Mouse (Mus musculus): ENCODE data around the gene Inpp4b. TPM values are rescaled to one million over a fixed set of nuclear protein-coding genes. Genes with fewer than 3 reads are reported as not detected.
A peak's percentile ranks its signal among the peaks of the same experiment; 100 is the strongest.
"Not testable (repeated sequence)": the region's sequence is repeated elsewhere in the genome, so short reads cannot be mapped to it uniquely, and the experiment has no call there.

The Inpp4b gene
- polyA plus RNA-seq, 1 experiment from 2014 or later = 5.0 TPM

DNA sequence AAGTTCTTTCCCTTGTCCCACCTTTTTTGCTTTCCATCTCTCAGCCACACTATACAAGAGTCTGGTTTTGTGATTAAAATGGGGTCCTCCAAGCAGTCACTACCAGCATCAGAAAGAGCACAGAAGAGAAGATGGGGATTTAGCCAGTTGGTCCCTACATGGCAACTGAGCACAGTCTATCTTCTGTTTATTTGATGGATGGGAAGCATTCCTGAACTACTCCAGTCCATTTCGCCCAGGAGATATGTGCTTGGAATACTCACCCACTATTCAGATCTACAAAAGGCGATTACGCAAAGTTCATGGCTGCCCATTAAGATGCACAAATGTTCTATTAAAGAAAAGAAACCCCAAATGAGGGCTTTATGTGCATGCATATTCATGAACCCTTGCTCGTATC, 661.8 kb downstream of the Inpp4b start:
- Histone ChIP-seq H3K4me1 (no peaks in the 10 kb centered on the region), H3K27me3 (no peaks in the 10 kb centered on the region), H3K36me3 (no peaks in the 10 kb centered on the region), H3K27ac (replicated peaks) (no peak overlapping the region), H3K9me3 (no peaks in the 10 kb centered on the region), H3K4me3 (no peak overlapping the region), H3K4me2 (replicated peaks) (no peak overlapping the region), H3K9ac (replicated peaks) (no peak overlapping the region)
- WGBS = 87% methylated on average over 4 of the region's 4 CpGs
- ATAC-seq (ENCODE audit: low FRiP score, low read depth) = no peak

DNA sequence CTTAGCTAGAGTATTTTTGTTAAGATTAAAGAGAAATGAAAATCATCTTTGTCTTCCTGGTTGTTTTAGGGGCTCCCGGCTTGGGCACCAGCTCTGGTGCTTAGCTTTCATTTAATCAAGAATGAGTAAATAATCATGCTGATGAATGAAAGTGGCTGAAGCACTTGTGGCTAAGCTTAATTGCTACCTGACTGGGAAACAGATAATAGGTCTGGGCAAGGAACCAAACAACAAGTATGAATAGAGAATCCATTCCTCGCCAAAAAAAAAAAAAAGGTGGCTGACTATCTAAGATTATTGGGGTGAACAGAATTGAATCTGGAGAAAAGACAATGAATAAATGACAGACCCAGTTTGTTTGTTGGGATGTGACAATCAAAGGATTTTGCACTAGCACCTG, 663.1 kb downstream of the Inpp4b start:
- Histone ChIP-seq H3K27me3 (no peaks in the 10 kb centered on the region), H3K9me3 (no peaks in the 10 kb centered on the region), H3K27ac (replicated peaks) (no peak overlapping the region), H3K9ac (replicated peaks) (no peak overlapping the region), H3K36me3 (no peaks in the 10 kb centered on the region), H3K4me3 (no peak overlapping the region), H3K4me2 (replicated peaks) (no peak overlapping the region), H3K4me1 (no peaks in the 10 kb centered on the region)
- WGBS = 78% methylated on average over 2 of the region's 2 CpGs
- no peak for ATAC-seq (ENCODE audit: low FRiP score, low read depth)

DNA sequence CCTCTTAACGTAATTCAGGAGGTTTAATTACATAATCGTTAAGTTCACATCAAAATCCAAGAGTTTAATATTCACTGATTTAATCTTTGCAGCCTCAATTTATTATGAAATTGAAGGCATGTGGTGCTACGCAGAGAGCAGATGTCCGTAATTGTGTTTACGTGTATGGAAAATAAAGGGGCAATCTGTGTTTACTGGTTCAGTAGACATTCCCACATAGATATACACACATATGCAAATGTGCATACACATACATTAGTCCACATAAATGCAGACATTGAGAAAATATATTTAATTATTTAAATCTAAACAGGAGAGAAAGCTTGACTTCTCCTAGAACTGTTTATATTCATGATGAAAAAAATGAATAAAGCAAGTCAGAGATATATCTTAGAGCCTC, 675.4 kb downstream of the Inpp4b start:
- Histone ChIP-seq H3K9ac (replicated peaks) (no peak overlapping the region), H3K4me3 (no peak overlapping the region), H3K9me3 (no peaks in the 10 kb centered on the region), H3K4me1 (no peaks in the 10 kb centered on the region), H3K27me3 (no peaks in the 10 kb centered on the region), H3K27ac (replicated peaks) (no peak overlapping the region), H3K4me2 (replicated peaks) (no peak overlapping the region), H3K36me3 (no peaks in the 10 kb centered on the region)
- WGBS = 89% methylated on average over 5 of the region's 5 CpGs
- ATAC-seq (ENCODE audit: low FRiP score, low read depth) = no peak

DNA sequence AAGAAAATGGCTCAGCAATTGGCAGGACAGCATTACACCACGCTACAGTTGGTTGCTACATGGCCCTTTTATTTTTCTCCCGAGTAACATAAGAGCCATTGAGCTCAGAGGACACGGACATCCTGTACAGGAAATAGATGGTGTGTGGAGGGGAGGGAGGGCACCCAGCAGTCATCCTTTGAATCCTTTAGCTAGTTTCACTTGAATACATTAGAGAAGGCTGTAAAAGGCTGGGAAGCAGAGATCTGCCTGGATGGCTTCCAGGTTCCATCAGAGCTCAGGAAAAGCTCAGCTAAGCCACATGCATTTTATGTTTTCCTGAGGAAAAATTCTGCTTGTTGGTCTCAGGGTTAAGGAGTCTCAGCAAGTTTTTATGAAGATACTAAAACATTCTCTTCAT, 685.0 kb downstream of the Inpp4b start:
- ATAC-seq (ENCODE audit: low FRiP score, low read depth) = 0 out of 2 replicates have a peak, but pooled peaks have one; percentile 10
- Histone ChIP-seq H3K27ac (replicated peaks) (no peak overlapping the region), H3K4me1 (no peaks in the 10 kb centered on the region), H3K4me3 (no peak overlapping the region), H3K9ac (replicated peaks) (no peak overlapping the region), H3K27me3 (no peaks in the 10 kb centered on the region), H3K36me3 (no peaks in the 10 kb centered on the region), H3K4me2 (replicated peaks) (no peak overlapping the region), H3K9me3 (no peaks in the 10 kb centered on the region)
- WGBS = 71% methylated on average over 3 of the region's 3 CpGs

DNA sequence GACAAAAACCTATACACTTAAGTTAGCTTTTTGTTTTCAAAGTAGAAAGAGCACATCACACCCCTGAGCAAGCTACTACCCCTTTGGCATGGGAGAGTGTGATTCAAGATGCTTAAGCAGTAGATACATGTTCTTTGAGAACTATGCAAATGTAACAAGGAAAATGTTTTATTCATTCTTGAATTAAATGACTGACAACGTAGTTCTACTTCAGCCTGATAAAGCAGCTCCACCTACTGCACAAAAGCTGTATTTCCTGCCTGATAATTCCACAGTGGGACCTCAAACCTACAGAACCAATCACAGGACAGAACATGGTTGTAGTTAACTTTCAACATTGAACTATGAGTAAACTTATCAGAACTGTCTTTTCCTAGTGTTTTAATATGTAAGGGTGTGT, 686.5 kb downstream of the Inpp4b start:
- H3K9ac ChIP-seq (replicated peaks) = no peak overlapping the region
- no peaks in the 10 kb centered on the region for H3K27me3 ChIP-seq
- no peaks in the 10 kb centered on the region for H3K4me1 ChIP-seq
- no peak overlapping the region for H3K4me2 ChIP-seq (replicated peaks)
- no peaks in the 10 kb centered on the region for H3K9me3 ChIP-seq
- H3K4me3 ChIP-seq = no peak overlapping the region
- no peaks in the 10 kb centered on the region for H3K36me3 ChIP-seq
- H3K27ac ChIP-seq (replicated peaks) = no peak overlapping the region
- WGBS = 16% methylated on average over 1 of the region's 1 CpGs
- ATAC-seq (ENCODE audit: low FRiP score, low read depth) = no peak

GRCm38 (mm10) chr8:82032035-82032434, 689.7 kb downstream of the Inpp4b start:
- not testable (repeated sequence) for H3K4me1 ChIP-seq; H3K4me2 ChIP-seq (replicated peaks); H3K27me3 ChIP-seq; H3K4me3 ChIP-seq; H3K36me3 ChIP-seq; H3K27ac ChIP-seq (replicated peaks); H3K9me3 ChIP-seq; H3K9ac ChIP-seq (replicated peaks); ATAC-seq (ENCODE audit: low FRiP score, low read depth)

DNA sequence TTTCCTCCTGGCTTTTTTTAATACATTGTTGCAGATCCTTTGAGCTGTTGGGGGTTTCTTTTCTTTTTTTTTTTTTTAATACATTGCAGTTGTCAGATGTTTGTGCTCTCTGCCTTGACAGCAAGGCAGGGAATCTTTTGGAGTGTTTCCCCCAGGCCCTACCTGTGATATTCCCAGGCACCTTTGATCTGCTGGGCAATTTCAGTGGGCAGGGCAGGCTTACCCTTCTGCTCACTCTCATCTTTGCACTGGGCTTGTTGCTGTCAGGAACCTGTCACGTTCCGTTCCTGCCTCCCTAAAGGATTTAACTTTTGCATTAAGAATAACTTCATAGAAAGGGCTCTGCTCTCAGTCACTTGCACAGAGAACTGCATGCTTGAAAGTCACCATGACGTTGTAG, 711.7 kb downstream of the Inpp4b start:
- Histone ChIP-seq H3K4me1 (no peaks in the 10 kb centered on the region), H3K4me3 (no peak overlapping the region), H3K9ac (replicated peaks) (no peak overlapping the region), H3K9me3 (no peaks in the 10 kb centered on the region), H3K27ac (replicated peaks) (no peak overlapping the region), H3K36me3 (no peaks in the 10 kb centered on the region), H3K4me2 (replicated peaks) (no peak overlapping the region), H3K27me3 (no peaks in the 10 kb centered on the region)
- no peak for ATAC-seq (ENCODE audit: low FRiP score, low read depth)
- WGBS = 70% methylated on average over 3 of the region's 3 CpGs

- no peak overlapping the region for H3K27ac ChIP-seq (replicated peaks)
- ATAC-seq (ENCODE audit: low FRiP score, low read depth) = no peak
- H3K9me3 ChIP-seq = no peaks in the 10 kb centered on the region
- no peaks in the 10 kb centered on the region for H3K36me3 ChIP-seq
- H3K4me3 ChIP-seq = no peak overlapping the region
- H3K27me3 ChIP-seq = no peaks in the 10 kb centered on the region
- 91% methylated on average over 3 of the region's 3 CpGs for WGBS
- no peaks in the 10 kb centered on the region for H3K4me1 ChIP-seq
- no peak overlapping the region for H3K9ac ChIP-seq (replicated peaks)
- no peak overlapping the region for H3K4me2 ChIP-seq (replicated peaks)
These were observed 725.3 kb downstream of the Inpp4b start for GRCm38 (mm10) chr8:82067619-82068018.

DNA sequence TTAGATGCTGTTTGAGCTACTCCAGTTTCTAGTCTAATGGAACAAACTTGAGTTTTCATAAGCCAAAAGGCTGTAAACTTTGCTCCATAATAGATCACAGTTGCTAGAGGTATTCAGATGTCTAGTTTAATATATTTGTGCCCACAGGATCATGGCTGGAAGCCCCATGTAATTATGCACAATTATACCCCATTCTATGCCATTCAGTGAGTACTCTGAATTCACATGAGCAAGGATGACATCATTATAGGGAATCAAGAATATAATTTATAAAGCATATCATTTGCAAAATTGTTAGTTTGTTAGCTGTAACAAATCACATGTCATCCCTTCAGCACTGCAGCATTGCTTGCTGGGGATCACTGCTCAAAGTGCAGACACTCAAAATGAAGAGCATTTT, 736.9 kb downstream of the Inpp4b start:
- no peaks in the 10 kb centered on the region for H3K4me1 ChIP-seq
- H3K27me3 ChIP-seq = no peaks in the 10 kb centered on the region
- no peak for ATAC-seq (ENCODE audit: low FRiP score, low read depth)
- no peak overlapping the region for H3K4me3 ChIP-seq
- no peak overlapping the region for H3K27ac ChIP-seq (replicated peaks)
- H3K36me3 ChIP-seq = no peaks in the 10 kb centered on the region
- no peaks in the 10 kb centered on the region for H3K9me3 ChIP-seq
- H3K9ac ChIP-seq (replicated peaks) = no peak overlapping the region
- H3K4me2 ChIP-seq (replicated peaks) = no peak overlapping the region

GRCm38 (mm10) chr8:82086631-82087030, 744.3 kb downstream of the Inpp4b start:
- not testable (repeated sequence) for H3K9me3 ChIP-seq; H3K36me3 ChIP-seq; H3K4me2 ChIP-seq (replicated peaks); H3K9ac ChIP-seq (replicated peaks); H3K27me3 ChIP-seq; H3K4me1 ChIP-seq; H3K27ac ChIP-seq (replicated peaks); ATAC-seq (ENCODE audit: low FRiP score, low read depth); H3K4me3 ChIP-seq
- WGBS = 90% methylated on average over 7 of the region's 7 CpGs

GRCm38 (mm10) chr8:82090901-82091300, 748.5 kb downstream of the Inpp4b start:
- Histone ChIP-seq H3K4me3 (no peak overlapping the region), H3K4me1 (no peaks in the 10 kb centered on the region), H3K9ac (replicated peaks) (no peak overlapping the region), H3K9me3 (no peaks in the 10 kb centered on the region), H3K36me3 (no peaks in the 10 kb centered on the region), H3K27ac (replicated peaks) (no peak overlapping the region), H3K4me2 (replicated peaks) (no peak overlapping the region), H3K27me3 (no peaks in the 10 kb centered on the region)
- ATAC-seq (ENCODE audit: low FRiP score, low read depth) = no peak
- 84% methylated on average over 1 of the region's 1 CpGs for WGBS

DNA sequence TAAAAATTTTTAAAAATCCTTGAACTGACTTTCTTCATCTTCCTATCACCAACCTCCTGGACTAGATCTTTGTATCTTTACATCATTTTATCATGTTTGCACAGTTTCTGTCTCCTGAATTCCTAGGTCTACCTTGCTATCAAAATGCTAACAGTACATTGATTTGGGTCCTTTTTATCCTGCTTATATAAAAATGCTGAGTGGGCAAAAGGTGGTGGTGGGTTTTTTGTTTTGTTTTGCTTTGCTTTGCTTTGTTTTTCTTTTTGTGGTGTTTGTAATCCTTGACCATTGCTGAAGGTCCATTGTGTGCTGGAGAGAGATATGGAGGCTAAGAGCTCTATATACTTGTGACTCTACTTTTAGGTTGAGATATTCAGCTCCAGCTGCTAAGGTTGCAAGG, 750.9 kb downstream of the Inpp4b start:
- Histone ChIP-seq H3K4me3 (no peak overlapping the region), H3K27ac (replicated peaks) (no peak overlapping the region), H3K4me2 (replicated peaks) (no peak overlapping the region), H3K27me3 (no peaks in the 10 kb centered on the region), H3K4me1 (no peaks in the 10 kb centered on the region), H3K36me3 (no peaks in the 10 kb centered on the region), H3K9me3 (no peaks in the 10 kb centered on the region), H3K9ac (replicated peaks) (no peak overlapping the region)
- no peak for ATAC-seq (ENCODE audit: low FRiP score, low read depth)

DNA sequence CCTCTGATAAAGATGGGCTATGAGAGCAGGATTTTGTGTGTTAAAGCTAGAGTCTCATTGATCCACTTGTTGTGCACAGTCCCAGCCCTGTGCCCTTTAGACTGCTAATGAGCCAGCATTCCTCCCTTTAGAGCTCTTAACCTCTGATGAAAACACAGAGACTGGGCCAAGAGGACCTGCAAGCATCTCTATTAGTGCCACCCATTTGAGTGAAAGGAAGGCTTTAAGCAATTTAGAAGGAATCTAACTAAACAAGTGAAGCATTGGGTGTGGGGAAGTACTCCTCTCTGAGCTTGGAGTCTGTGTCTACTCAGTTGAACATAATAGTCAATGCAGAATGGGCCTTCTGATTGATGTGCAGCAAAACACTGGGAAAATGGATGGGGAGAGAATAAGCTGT, 762.2 kb downstream of the Inpp4b start:
- H3K9ac ChIP-seq (replicated peaks) = no peak overlapping the region
- H3K4me1 ChIP-seq = peaks cover 3% of the 10 kb centered on the region; the same call in 1 of the 2 replicates
- H3K27me3 ChIP-seq = no peaks in the 10 kb centered on the region
- no peak for ATAC-seq (ENCODE audit: low FRiP score, low read depth)
- H3K27ac ChIP-seq (replicated peaks) = no peak overlapping the region
- H3K4me3 ChIP-seq = no peak overlapping the region
- no peak overlapping the region for H3K4me2 ChIP-seq (replicated peaks)
- H3K36me3 ChIP-seq = no peaks in the 10 kb centered on the region
- H3K9me3 ChIP-seq = no peaks in the 10 kb centered on the region
